Mouse (Mus musculus): ENCODE data around the gene Egln2. TPM values are rescaled to one million over a fixed set of nuclear protein-coding genes. Genes with fewer than 3 reads are reported as not detected.

The Egln2 gene
- polyA plus RNA-seq, 1 experiment from 2014 or later: 66.1 TPM

- Histone ChIP-seq H3K9ac (ENCODE audit: low read depth, low read length) (no peak overlapping the region), H3K36me3 (ENCODE audit: control insufficient read depth, insufficient read depth, low read length) (peaks cover 19% of the 10 kb centered on the region), H3K4me2 (ENCODE audit: low read depth, low read length) (no peak overlapping the region), H3K27me3 (replicated peaks; ENCODE audit: control insufficient read depth, insufficient read depth, low read length) (no peaks in the 10 kb centered on the region), H3K27ac (ENCODE audit: low read length) (no peak overlapping the region), H3K4me1 (ENCODE audit: control insufficient read depth, insufficient read depth, low read length) (peaks cover 15% of the 10 kb centered on the region), H3K9me3 (ENCODE audit: control insufficient read depth, low read length) (no peaks in the 10 kb centered on the region), H3K4me3 (ENCODE audit: low read length) (no peak overlapping the region)
- ATAC-seq: no peak
- 78% methylated on average over 13 of the region's 13 CpGs for WGBS
Measured at GRCm38 (mm10) chr7:27156005-27156404, 10.6 kb downstream of the Egln2 start.

- Histone ChIP-seq H3K4me3 (ENCODE audit: low read length) (no peak within 1 kb of the TSS), H3K9me3 (ENCODE audit: control insufficient read depth, low read length) (no peaks in the 10 kb centered on the region), H3K36me3 (ENCODE audit: control insufficient read depth, insufficient read depth, low read length) (peaks cover 10% of the 10 kb centered on the region; the same call in 1 of the 2 replicates), H3K4me1 (ENCODE audit: control insufficient read depth, insufficient read depth, low read length) (peaks cover 4% of the 10 kb centered on the region; the same call in 1 of the 2 replicates), H3K4me2 (ENCODE audit: low read depth, low read length) (no peak within 1 kb of the TSS), H3K27me3 (replicated peaks; ENCODE audit: control insufficient read depth, insufficient read depth, low read length) (no peaks in the 10 kb centered on the region), H3K27ac (ENCODE audit: low read length) (peak within 1 kb of the TSS; percentile 26; the same call in 1 of the 2 replicates), H3K9ac (ENCODE audit: low read depth, low read length) (no peak within 1 kb of the TSS)
- WGBS: 53% methylated on average over 10 of the region's 10 CpGs
- ATAC-seq: peak; percentile 85
Measured at GRCm38 (mm10) chr7:27153205-27153764, 13.3 kb downstream of the Egln2 start, which contains the start of gene Cyp2t4. Gene Cyp2t4, plus strand, starts transcription at chr7:27153714.

GRCm38 (mm10) chr7:27136410-27136996, 30.1 kb downstream of the Egln2 start:
- no peak for ATAC-seq
- no peak overlapping the region for H3K9ac ChIP-seq (ENCODE audit: low read depth, low read length)
- peaks cover 5% of the 10 kb centered on the region; the same call in 1 of the 2 replicates for H3K4me1 ChIP-seq (ENCODE audit: control insufficient read depth, insufficient read depth, low read length)
- no peaks in the 10 kb centered on the region for H3K36me3 ChIP-seq (ENCODE audit: control insufficient read depth, insufficient read depth, low read length)
- no peak overlapping the region for H3K27ac ChIP-seq (ENCODE audit: low read length)
- H3K4me2 ChIP-seq (ENCODE audit: low read depth, low read length): no peak overlapping the region
- no peak overlapping the region for H3K4me3 ChIP-seq (ENCODE audit: low read length)
- H3K27me3 ChIP-seq (replicated peaks; ENCODE audit: control insufficient read depth, insufficient read depth, low read length): no peaks in the 10 kb centered on the region
- 0 out of 2 replicates have a peak, but pooled peaks cover 1% of the 10 kb centered on the region for H3K9me3 ChIP-seq (ENCODE audit: control insufficient read depth, low read length)
- 53% methylated on average over 8 of the region's 8 CpGs for WGBS

GRCm38 (mm10) chr7:27133757-27134156, 32.8 kb downstream of the Egln2 start:
- Histone ChIP-seq H3K27me3 (replicated peaks; ENCODE audit: control insufficient read depth, insufficient read depth, low read length) (no peaks in the 10 kb centered on the region), H3K9ac (ENCODE audit: low read depth, low read length) (no peak overlapping the region), H3K4me1 (ENCODE audit: control insufficient read depth, insufficient read depth, low read length) (peaks cover 5% of the 10 kb centered on the region; the same call in 1 of the 2 replicates), H3K9me3 (ENCODE audit: control insufficient read depth, low read length) (0 out of 2 replicates have a peak, but pooled peaks cover 3% of the 10 kb centered on the region), H3K4me2 (ENCODE audit: low read depth, low read length) (no peak overlapping the region), H3K27ac (ENCODE audit: low read length) (no peak overlapping the region), H3K36me3 (ENCODE audit: control insufficient read depth, insufficient read depth, low read length) (no peaks in the 10 kb centered on the region), H3K4me3 (ENCODE audit: low read length) (no peak overlapping the region)
- 80% methylated on average over 4 of the region's 4 CpGs for WGBS
- ATAC-seq: peak; percentile 77

- Histone ChIP-seq H3K4me1 (ENCODE audit: control insufficient read depth, insufficient read depth, low read length) (peaks cover 5% of the 10 kb centered on the region; the same call in 1 of the 2 replicates), H3K9ac (ENCODE audit: low read depth, low read length) (no peak overlapping the region), H3K27me3 (replicated peaks; ENCODE audit: control insufficient read depth, insufficient read depth, low read length) (no peaks in the 10 kb centered on the region), H3K9me3 (ENCODE audit: control insufficient read depth, low read length) (0 out of 2 replicates have a peak, but pooled peaks cover 3% of the 10 kb centered on the region), H3K36me3 (ENCODE audit: control insufficient read depth, insufficient read depth, low read length) (no peaks in the 10 kb centered on the region), H3K27ac (ENCODE audit: low read length) (no peak overlapping the region; the same call in 1 of the 2 replicates), H3K4me2 (ENCODE audit: low read depth, low read length) (no peak overlapping the region), H3K4me3 (ENCODE audit: low read length) (no peak overlapping the region)
- WGBS: 51% methylated on average over 12 of the region's 12 CpGs
- peak; percentile 68 for ATAC-seq
Measured at GRCm38 (mm10) chr7:27133156-27133555, 33.4 kb downstream of the Egln2 start.

GRCm38 (mm10) chr7:27132588-27132987, 34.0 kb downstream of the Egln2 start:
- Histone ChIP-seq H3K9me3 (ENCODE audit: control insufficient read depth, low read length) (0 out of 2 replicates have a peak, but pooled peaks cover 3% of the 10 kb centered on the region), H3K4me2 (ENCODE audit: low read depth, low read length) (0 out of 2 replicates have a peak overlapping the region, but pooled peaks have one; percentile 9), H3K9ac (ENCODE audit: low read depth, low read length) (no peak overlapping the region), H3K27ac (ENCODE audit: low read length) (no peak overlapping the region; the same call in 1 of the 2 replicates), H3K36me3 (ENCODE audit: control insufficient read depth, insufficient read depth, low read length) (no peaks in the 10 kb centered on the region), H3K4me3 (ENCODE audit: low read length) (no peak overlapping the region), H3K27me3 (replicated peaks; ENCODE audit: control insufficient read depth, insufficient read depth, low read length) (no peaks in the 10 kb centered on the region), H3K4me1 (ENCODE audit: control insufficient read depth, insufficient read depth, low read length) (peaks cover 5% of the 10 kb centered on the region; the same call in 1 of the 2 replicates)
- ATAC-seq: 0 out of 2 replicates have a peak, but pooled peaks have one; percentile 7
- WGBS: 14% methylated on average over 10 of the region's 10 CpGs

GRCm38 (mm10) chr7:27131387-27131786, 35.2 kb downstream of the Egln2 start:
- Histone ChIP-seq H3K27ac (ENCODE audit: low read length) (no peak overlapping the region), H3K9me3 (ENCODE audit: control insufficient read depth, low read length) (0 out of 2 replicates have a peak, but pooled peaks cover 3% of the 10 kb centered on the region), H3K9ac (ENCODE audit: low read depth, low read length) (no peak overlapping the region), H3K27me3 (replicated peaks; ENCODE audit: control insufficient read depth, insufficient read depth, low read length) (no peaks in the 10 kb centered on the region), H3K36me3 (ENCODE audit: control insufficient read depth, insufficient read depth, low read length) (no peaks in the 10 kb centered on the region), H3K4me3 (ENCODE audit: low read length) (no peak overlapping the region), H3K4me2 (ENCODE audit: low read depth, low read length) (no peak overlapping the region), H3K4me1 (ENCODE audit: control insufficient read depth, insufficient read depth, low read length) (peaks cover 5% of the 10 kb centered on the region; the same call in 1 of the 2 replicates)
- no peak for ATAC-seq
- WGBS: 57% methylated on average over 2 of the region's 2 CpGs

GRCm38 (mm10) chr7:27130521-27131370, 35.9 kb downstream of the Egln2 start:
- no peak for ATAC-seq
- no peaks in the 10 kb centered on the region for H3K27me3 ChIP-seq (replicated peaks; ENCODE audit: control insufficient read depth, insufficient read depth, low read length)
- no peaks in the 10 kb centered on the region for H3K36me3 ChIP-seq (ENCODE audit: control insufficient read depth, insufficient read depth, low read length)
- no peak overlapping the region for H3K9ac ChIP-seq (ENCODE audit: low read depth, low read length)
- H3K9me3 ChIP-seq (ENCODE audit: control insufficient read depth, low read length): 0 out of 2 replicates have a peak, but pooled peaks cover 3% of the 10 kb centered on the region
- H3K27ac ChIP-seq (ENCODE audit: low read length): no peak overlapping the region
- H3K4me3 ChIP-seq (ENCODE audit: low read length): no peak overlapping the region
- peaks cover 5% of the 10 kb centered on the region; the same call in 1 of the 2 replicates for H3K4me1 ChIP-seq (ENCODE audit: control insufficient read depth, insufficient read depth, low read length)
- H3K4me2 ChIP-seq (ENCODE audit: low read depth, low read length): no peak overlapping the region
- 88% methylated on average over 22 of the region's 22 CpGs for WGBS

- 0 out of 2 replicates have a peak, but pooled peaks cover 3% of the 10 kb centered on the region for H3K9me3 ChIP-seq (ENCODE audit: control insufficient read depth, low read length)
- H3K36me3 ChIP-seq (ENCODE audit: control insufficient read depth, insufficient read depth, low read length): no peaks in the 10 kb centered on the region
- H3K27ac ChIP-seq (ENCODE audit: low read length): no peak overlapping the region
- H3K27me3 ChIP-seq (replicated peaks; ENCODE audit: control insufficient read depth, insufficient read depth, low read length): no peaks in the 10 kb centered on the region
- 87% methylated on average over 12 of the region's 12 CpGs for WGBS
- H3K4me1 ChIP-seq (ENCODE audit: control insufficient read depth, insufficient read depth, low read length): peaks cover 5% of the 10 kb centered on the region; the same call in 1 of the 2 replicates
- H3K9ac ChIP-seq (ENCODE audit: low read depth, low read length): no peak overlapping the region
- no peak overlapping the region for H3K4me3 ChIP-seq (ENCODE audit: low read length)
- no peak overlapping the region for H3K4me2 ChIP-seq (ENCODE audit: low read depth, low read length)
- no peak for ATAC-seq
Measured at GRCm38 (mm10) chr7:27129811-27130210, 36.8 kb downstream of the Egln2 start.

Measured in intestine, embryonic 16.5 days (tissue).